Mouse (Mus musculus): ENCODE results near the gene Sugp2.

Gene Sugp2

DNA sequence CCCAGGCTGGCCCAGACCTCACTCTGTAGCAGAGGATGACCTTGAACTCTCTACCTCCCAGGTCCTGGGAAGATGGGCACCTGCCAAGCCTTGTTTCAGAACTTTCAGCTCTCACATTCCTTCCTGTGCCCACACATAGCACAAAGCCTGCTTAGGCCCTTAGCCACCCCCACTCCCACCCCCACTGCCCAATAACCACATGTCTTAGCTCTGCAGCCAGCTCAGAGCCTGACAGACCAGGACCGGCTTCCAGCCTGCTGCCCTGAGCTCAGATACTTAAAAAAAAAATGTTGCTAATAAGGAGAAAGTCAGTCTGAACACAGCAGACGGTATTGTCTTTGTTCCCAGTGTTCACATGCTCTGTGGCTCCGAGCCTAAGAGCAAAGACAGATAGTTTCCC lies 47.0 kb downstream of the Sugp2 start:
- no peak for DNase-seq (ENCODE audit: low spot score in 2 of 2)

DNA sequence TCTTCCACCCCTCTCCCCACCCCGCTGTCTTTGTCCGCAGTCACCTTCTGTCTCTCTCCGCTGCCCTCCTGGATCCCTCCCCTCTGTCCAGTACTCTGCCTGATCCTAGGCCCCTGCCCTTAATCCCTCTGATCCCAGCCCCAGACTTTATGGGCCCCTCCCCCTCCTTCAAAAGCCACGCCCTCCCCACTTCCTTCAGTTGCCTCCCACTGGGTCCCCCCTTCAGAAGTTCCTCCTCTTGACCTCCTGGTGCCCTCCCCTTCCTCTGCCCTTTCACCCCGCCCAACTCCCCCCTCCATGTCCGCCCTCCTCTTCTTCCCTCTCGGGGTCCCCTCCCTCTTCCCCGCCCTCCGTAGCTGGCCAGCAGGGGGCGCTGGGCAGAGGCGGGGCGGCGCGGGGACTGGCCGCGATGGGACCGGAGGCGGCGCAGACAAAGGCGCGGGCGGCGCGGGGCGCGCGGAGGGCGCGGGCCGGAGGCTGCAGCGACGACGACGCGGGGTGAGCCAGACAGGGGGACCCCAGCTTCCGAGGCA lies 48.6 kb downstream of the Sugp2 start, which contains the start of gene Homer3:
Gene Homer3, plus strand, starts transcription at position 225 of the 533 bp plus-strand sequence.
- DNase-seq (ENCODE audit: low spot score in 2 of 2): peak; percentile 92 to 95

DNA sequence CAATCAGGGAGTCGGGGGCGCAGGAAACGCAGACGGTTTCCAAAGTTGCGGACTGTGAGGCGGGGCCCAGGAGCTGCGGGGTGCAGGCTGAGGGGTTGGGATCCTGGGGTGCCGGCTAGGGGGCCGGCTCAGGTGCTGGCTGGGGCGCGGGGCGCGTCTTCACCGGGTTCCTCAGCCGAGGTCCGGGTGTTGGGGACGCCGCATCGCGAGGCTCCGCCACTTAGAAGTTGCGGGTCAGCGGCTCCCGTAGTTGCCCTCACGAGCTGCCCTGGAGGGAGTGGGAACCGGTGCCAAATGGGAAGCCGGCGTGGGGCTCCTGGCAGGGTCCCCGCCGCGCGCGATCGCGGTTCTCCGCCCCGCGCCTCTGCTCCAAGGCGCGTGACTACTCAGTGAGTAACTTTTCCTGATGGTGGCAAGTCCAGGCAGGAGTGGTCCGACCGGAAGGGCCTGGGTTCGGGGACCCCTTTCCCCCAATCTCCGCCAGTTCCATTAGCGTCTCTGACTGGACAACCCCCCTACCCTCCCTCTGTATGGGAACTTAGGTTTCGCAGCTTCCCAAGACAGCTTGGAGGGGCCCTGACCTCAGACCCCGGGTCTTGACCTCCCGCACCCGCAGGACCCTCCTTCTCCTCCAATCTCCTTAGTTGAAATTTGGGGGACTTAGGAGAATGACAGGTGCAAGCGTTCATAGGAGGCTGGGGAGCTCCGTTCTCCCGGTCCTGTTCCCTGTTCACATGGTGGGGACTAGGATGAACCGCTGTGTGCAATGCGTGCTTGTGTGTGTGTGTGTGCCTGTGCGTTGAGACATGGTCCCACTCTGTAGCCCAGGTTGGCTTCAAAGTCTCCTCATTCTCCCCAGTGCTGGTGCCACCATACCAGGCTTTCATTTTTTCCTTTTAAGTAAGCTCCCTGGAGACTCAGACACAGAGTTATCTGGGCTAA lies 49.4 kb downstream of the Sugp2 start:
- DNase-seq (ENCODE audit: low spot score in 2 of 2): peak in 1 of 2 experiments; percentile 28

DNA sequence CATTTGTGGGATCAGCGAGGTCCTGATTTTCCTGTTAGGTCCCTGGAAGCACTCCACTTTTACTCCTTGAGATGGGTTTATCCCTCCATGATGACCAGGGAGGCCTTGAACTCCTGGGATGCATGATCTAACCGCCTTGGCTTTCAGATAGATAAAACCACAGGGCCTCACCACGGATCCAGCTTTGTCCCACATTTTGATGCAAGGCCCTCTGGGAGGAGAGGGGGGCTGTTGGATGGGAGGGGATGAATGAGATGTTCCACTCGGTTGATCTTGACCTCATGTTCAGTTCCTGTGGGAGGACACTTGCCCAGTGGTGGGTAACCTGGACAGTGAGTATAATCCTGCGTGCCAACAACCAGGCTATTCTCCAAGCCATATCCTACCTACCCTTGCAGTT lies 50.4 kb downstream of the Sugp2 start:
- no peak for DNase-seq (ENCODE audit: low spot score in 2 of 2)

DNA sequence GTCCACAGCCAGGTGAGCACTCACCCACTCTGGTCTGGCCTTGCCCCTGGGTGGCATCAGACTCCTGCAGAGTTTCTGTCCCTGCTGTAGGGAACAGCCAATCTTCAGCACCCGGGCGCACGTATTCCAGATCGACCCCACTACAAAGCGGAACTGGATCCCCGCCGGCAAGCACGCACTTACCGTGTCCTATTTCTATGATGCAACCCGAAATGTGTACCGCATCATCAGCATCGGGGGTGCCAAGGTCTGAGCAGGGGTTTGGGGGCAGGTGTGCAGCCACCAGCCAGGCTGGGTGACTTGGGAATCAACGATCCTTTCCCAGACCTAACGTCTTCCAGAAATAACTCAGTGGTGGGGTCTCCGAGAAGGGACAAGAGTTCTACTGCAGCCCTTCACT lies 51.3 kb downstream of the Sugp2 start:
- no peak for DNase-seq (ENCODE audit: low spot score in 2 of 2)

DNA sequence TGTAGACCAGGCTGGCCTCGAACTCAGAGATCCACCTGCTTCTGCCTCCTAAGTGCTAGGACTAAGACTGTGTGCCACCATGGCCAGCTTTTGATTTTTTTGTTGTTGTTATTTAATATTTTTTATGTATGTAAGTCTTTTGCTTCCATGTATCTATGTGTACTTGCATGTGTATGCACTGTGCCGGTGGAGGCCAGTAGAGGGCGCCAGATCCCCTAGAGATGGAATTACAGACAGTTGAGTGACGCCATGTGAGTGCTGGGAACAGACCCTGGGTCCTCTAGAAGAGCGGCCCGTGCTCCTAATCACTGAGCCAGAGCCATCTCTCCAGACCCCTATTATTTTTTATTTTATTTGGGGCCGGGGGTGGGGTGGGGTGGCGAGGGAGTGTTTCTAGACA lies 52.7 kb downstream of the Sugp2 start:
- no peak for DNase-seq (ENCODE audit: low spot score in 2 of 2)

DNA sequence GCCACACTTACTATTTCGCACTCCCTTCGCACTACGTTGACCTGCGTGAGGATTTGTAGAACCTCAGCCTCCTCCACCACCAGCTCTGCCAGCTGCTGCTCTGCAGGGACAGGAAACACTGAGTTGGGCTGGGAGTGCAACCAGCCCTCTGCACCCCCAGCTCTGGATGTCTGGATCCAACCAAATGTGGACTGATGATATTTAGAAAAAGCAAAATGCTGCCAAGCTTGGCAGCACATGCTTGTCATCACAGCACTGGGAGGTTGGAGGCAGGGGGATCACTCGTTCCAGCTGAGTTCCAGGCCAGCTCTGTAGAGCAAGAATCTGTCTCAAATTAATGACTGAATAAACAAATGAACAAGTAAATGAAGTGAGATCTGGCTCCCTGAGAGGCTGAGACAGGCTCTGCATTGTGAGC lies 60.0 kb downstream of the Sugp2 start:
- no peak for DNase-seq (ENCODE audit: low spot score in 2 of 2)

DNA sequence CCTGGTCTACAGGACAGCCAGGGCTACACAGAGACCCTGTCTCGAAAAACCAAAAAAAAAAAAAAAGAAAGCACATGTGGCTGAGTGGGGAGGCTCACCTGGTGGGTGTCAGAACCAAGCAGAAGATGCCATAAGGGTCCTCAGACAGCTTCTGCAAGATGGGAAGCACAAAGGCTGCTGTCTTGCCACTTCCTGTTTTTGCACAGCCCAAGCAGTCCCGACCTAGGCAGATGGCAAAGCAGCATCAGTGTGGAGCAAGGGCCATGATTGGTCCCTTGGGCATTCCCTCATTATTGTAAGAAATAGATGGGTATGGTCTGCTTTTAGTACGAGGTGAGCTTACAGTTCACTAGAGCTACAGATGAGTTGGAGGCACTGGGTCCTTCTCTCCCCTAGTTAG lies 66.9 kb downstream of the Sugp2 start:
- no peak for DNase-seq (ENCODE audit: low spot score in 2 of 2)

DNA sequence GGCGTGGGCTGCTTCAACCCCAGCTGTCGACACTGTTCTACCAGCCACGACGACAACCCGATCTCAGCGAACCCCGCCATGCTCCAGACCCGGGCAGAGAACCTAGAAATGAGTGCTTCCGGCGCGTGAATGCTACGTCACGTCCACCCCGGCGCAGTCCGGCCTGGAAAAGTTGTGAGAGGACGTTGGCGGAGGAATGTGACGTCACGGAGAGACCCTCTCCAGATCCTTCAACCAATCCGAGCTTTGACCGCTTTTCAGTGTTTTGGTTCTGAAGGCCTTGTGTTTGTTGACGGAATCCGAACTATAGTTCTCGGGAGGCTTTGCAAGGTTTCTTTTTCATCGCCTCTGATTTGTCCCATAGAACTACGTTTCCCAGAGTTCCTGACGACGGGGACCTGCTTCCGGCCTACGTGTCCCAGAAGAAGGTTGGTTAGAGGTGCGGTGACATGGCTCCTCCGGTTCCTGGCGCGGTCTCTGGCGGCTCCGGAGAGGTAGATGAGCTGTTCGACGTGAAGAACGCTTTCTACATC lies 68.4 kb downstream of the Sugp2 start, which contains the start of the genes Ddx49 and Cope:
Gene Ddx49, minus strand, starts transcription at position 132 of the 533 bp plus-strand sequence.
Gene Cope, plus strand, starts transcription at position 161 of the 533 bp plus-strand sequence.
- DNase-seq (ENCODE audit: low spot score in 2 of 2): peak; percentile 93 to 95

DNA sequence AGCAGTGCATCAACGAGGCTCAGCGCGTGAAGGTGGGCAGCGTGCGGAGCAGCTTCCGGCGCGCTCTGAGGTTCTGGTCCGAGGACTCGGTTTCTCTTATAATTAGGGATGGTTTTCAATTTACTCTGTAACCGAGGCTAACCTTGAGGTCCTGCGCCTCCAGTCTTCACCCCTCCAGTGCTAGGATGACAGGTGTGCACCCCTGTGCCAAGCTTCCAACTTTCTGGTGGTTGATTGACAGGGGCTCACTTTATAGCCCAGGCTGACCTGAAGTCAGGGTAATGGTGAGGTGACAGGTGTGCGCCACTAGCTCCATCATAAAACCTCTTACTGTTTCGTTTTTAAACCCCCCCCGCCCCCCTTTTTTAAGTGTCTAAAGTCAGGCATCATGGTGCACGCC lies 68.9 kb downstream of the Sugp2 start:
- no peak for DNase-seq (ENCODE audit: low spot score in 2 of 2)

DNA sequence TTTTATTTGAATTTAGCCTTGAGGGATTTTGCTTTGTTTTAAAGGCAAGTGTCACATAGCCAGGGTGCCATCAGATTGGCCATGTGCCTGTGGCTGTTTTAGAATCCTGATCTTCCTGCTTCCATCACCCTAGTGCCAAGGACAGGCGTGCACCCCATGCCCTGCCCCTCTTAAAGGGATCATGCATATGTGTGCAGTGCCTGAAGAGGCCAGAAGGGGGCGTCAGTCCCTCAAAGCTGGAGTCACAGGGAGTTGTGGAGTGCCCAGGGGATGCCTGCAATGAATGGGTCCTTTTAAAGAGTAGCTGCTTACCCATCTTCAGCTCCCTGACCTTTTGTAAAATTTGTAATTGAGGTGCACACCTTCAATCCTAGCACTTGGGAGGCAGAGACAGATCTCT lies 75.3 kb downstream of the Sugp2 start:
- DNase-seq (ENCODE audit: low spot score in 2 of 2): no peak

DNA sequence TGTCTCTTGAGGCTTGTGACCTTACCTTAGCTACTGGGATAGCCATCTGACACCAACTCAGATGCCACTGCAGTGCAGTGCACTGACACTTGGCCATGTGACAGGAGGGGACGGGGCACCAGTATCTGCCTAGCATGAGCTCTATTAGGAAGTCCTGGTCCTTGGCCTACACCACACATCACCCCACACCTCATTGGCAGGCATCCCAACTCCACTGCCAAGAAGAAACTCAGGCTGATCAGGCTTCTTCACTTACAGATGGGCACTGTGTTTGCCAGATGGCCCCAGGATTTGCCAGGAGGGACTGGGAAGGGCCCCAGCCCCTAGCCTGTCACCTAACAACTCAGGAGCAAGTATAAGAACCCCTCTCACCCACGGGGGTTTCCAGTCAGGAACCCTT lies 79.4 kb downstream of the Sugp2 start:
- no peak for DNase-seq (ENCODE audit: low spot score in 2 of 2)

DNA sequence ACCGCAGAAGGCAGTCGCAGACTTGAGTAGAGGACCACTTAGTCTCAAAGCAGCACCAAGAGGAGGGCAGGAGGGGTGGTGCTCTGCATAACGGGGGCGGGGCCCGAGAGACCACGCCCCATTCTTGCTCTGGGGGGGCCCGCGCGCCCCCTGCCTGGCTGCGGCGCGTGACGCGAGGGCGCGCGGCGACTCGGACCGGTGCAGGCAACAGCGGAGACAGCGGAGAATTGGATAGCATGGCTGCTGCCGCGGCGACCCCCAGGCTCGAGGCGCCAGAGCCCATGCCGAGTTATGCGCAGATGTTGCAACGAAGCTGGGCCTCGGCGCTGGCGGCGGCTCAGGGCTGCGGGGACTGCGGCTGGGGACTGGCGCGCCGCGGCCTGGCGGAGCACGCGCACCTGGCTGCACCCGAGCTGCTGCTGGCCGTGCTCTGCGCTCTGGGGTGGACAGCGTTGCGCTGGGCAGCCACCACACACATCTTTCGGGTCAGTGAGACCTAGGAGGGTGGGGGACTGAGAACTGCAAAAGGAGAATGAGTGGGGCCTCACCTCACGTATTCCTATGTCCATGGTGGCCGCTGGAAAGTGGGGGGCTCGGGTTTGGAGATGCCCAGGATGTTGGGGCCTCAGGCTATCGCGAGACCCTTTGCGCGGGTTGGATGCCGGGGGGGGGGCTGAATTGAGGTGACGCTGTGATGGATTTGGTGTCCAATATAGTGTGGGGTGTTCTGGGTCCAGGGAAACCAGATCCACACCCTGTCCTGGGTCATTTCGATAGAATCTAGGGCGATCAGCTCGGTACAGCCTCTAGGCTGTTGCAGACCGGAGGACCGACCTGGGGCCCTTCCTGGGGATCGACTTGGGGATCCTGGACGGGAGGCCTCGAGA lies 81.8 kb downstream of the Sugp2 start, which contains the start of gene Cers1:
Gene Cers1, plus strand, starts transcription at position 152 of the 887 bp plus-strand sequence.
- peak in 1 of 2 experiments; percentile 45 for DNase-seq (ENCODE audit: low spot score in 2 of 2)

DNA sequence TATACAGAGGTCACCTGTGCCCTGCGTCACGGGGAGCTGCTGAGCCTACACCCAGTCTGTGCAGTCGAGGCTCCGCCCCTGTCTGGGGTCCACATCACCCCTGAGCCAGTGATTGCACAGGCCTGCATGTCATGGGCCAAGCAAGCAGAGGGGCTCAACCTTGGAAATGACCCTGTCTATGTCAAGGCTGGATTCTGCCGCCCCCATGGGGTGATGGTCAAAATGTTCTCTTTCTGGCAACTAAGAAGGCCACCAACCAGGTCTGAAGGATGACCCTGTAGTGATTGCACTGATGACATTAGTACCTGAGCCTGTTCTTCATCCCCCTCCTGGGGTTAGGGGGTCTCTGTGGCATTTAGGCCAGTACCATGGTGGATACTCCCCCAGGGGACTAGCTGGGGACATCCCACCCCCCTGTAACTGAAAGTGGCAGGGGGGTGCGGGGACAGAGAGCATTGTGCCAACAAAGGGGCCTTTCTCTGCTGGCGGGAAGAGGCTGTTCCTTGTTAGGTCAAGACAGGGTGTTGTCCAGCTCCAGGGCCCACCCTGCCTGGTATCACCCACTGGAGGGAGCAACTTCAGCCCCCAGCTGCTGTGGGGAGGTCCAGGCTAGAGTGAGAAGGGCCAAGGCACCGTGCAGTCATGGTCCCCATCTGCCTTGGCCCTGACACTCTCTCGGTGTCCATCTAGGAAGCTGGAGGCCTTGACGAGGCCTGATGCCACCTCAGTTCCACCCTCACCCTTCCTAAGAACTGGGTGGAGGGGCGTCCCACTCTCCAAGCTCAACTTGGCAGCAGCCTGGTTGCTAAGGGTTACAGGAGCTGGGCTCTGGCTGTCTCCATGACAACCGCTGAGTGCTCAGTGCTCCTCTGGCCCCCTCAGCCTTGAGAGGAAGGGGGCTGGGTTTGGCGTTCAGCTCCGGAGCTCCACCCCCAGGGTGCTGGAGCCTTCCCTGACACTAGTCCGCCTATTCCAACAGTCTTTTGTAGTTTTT lies 82.8 kb downstream of the Sugp2 start:
- DNase-seq (ENCODE audit: low spot score in 2 of 2): no peak

DNA sequence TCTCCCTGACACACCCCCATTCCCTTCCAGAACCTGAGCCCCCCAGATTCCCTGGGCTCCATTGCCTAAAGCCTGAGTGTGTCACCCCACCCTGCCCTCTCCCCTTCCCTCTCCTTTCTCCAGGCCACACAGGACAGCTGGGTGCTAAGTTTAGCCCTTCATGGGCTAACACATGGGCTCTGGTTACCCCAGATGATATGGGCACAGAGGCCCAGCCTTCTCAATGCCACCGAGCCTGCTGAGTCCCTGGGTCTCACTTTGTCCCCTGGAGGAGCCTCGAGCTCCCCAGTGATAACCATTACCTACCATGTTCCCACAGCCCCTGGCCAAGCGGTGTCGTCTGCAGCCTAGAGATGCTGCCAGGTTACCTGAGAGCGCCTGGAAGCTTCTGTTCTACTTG lies 83.8 kb downstream of the Sugp2 start:
- DNase-seq (ENCODE audit: low spot score in 2 of 2): no peak

DNA sequence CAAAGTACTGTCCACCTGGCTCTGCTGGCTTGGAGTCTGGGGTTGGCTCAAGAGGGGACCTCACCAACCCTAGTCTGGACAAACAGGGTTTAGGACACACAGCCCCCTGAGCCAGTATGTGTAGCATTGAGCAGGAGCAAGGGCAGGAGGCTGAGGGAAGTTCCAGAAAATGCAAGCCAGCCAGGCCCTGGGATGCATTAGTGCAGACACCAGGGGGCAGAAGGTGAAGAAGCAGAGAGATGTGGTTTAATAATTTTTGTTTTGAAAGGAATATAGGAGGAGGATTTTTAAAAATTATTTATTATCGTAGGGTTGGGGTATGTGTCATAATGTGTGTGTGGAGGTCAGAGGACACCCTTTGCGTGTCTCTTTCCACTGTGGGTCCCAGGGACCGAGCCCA lies 89.7 kb downstream of the Sugp2 start:
- DNase-seq (ENCODE audit: low spot score in 2 of 2): no peak

DNA sequence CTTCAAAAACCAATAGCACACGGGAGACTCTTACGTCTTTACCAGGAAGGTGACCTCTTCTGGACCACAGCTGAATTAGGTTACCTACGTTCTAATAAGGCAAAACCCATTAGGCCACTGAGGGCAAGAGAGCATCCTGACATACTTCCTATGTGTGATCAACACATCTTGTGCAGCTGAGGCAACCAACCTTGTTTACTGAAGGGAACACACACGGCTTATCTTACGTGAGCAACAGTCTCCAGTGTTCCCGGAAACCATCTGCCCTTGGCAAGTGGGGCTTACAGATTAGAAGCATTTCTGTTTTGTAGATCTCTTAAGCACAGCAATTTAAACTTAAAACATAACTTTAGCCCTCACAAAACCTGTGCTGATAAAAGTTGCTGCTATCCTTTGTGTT lies 93.5 kb downstream of the Sugp2 start:
- DNase-seq (ENCODE audit: low spot score in 2 of 2): no peak

DNA sequence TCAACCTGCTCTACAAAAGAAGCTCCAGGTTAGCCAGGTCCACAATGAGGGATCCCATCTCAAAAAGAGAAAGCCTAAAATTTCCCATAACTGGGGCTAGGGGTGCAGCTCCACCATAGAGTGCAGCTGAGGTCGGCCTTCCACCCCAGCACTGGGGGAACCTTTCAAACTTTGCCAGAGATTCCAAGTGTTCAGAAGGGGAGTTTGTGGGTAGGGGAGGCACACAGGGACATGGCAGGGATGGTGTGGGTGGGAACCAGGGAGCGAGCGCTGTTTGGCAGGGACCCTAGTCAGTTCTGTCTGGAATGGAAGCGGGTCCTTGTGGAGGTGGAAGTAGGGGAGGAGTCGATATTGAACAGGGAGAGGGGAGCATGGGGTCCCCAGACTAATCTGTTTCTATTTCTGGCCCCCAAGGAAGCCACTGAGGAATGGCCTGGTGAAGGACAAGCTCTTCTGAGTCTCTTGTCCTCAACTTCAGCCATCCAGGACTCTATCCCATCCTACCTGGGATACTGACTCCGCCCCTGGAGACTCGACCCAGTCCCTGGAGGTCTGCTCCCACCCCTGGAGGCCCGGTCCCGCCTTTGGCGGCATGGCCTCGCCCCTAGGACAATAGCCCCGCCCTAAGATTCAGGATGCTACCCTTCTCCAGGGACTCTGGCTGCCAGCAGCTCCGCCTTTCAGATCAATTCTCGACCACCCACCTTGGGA lies 95.3 kb downstream of the Sugp2 start, which contains the start of gene Gdf1:
Gene Gdf1, plus strand, starts transcription at position 694 of the 711 bp plus-strand sequence.
- no peak for DNase-seq (ENCODE audit: low spot score in 2 of 2)
